In the genomic region with DNA sequence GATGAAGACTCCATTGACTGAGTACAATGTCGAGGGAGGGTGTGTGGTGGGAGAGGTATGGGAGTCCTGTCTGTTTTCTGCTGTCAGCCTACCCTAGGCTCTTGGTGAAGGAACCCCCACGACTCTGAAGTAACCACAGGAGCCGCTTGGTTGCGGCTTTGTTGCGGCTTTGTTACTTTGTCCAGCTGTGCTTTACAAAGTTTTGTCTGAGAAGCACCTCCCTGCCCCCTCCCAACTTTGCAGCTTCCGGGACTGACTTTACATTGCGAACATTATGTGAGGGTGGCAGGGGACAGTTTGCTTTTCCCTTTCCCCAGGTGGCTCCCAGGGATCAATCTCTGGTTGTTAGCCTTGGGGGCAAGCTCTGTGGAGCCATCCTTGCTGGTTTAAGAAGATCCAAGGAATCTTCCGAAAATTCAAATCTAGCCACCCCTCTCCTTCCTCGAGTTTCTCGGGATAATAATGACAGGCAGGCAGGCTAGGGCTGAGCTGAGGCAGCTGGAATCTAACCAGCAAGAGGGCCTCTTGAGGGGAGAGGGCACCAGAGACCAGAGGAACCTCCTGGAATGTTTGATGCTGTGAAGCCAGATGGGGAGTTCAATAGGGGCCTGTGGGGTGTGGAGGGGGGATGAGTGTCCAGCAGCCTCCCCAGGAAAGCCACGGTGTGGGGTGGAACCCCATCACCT, we compare ENCODE assay signal across 16 mouse cellular contexts. TPM values are rescaled to one million over a fixed set of nuclear protein-coding genes. Genes with fewer than 3 reads are reported as not detected.
A peak's percentile ranks its signal among the peaks of the same experiment; 100 is the strongest.
DNase-seq lines count a peak whose midpoint lies in the region; ATAC-seq lines count a peak whose summit lies in the region.
"Had no signal": no experiment of that assay in that cellular context is flagged by ENCODE, and none has a peak within 500 bp of the region (broad histone marks: within the 10 kb centered on the region; RNA-seq: fewer than 3 reads in every experiment).

No protein-coding gene starts in this region.

- H3K9ac ChIP-seq in hindbrain, embryonic 13.5 days: 0 out of 2 replicates have a peak overlapping the region, but pooled peaks have one; percentile 13
- no peak overlapping the region for H3K9ac ChIP-seq in hindbrain, embryonic 12.5 days
- no peak overlapping the region for H3K9ac ChIP-seq in lung, embryonic 15.5 days
- no peak overlapping the region for H3K9ac ChIP-seq in intestine, embryonic 15.5 days
- H3K9ac ChIP-seq: forebrain, embryonic 12.5 days had no signal

- no peak overlapping the region for H3K4me3 ChIP-seq in hindbrain, embryonic 13.5 days
- no peak overlapping the region for H3K4me3 ChIP-seq in hindbrain, embryonic 12.5 days
- H3K4me3 ChIP-seq in lung, embryonic 15.5 days: no peak overlapping the region
- no peak overlapping the region for H3K4me3 ChIP-seq in intestine, embryonic 15.5 days (replicated peaks)
- H3K4me3 ChIP-seq: forebrain, embryonic 12.5 days; megakaryocyte, embryonic 14.5 days had no signal

- no peaks in the 10 kb centered on the region for H3K27me3 ChIP-seq in hindbrain, embryonic 13.5 days
- no peaks in the 10 kb centered on the region for H3K27me3 ChIP-seq in hindbrain, embryonic 12.5 days
- H3K27me3 ChIP-seq in lung, embryonic 15.5 days: no peaks in the 10 kb centered on the region
- H3K27me3 ChIP-seq in intestine, embryonic 15.5 days (replicated peaks): no peaks in the 10 kb centered on the region
- H3K27me3 ChIP-seq: forebrain, embryonic 12.5 days had no signal

- no peaks in the 10 kb centered on the region for H3K9me3 ChIP-seq in hindbrain, embryonic 13.5 days
- no peaks in the 10 kb centered on the region for H3K9me3 ChIP-seq in hindbrain, embryonic 12.5 days (replicated peaks)
- H3K9me3 ChIP-seq in lung, embryonic 15.5 days: no peaks in the 10 kb centered on the region
- H3K9me3 ChIP-seq in intestine, embryonic 15.5 days: no peaks in the 10 kb centered on the region
- H3K9me3 ChIP-seq: forebrain, embryonic 12.5 days; G1E; megakaryocyte, embryonic 14.5 days had no signal

- WGBS in hindbrain, embryonic 13.5 days: 43% methylated on average over 11 of the region's 11 CpGs
- WGBS in hindbrain, embryonic 12.5 days: 43% methylated on average over 11 of the region's 11 CpGs
- WGBS in lung, embryonic 15.5 days: 36% methylated on average over 11 of the region's 11 CpGs
- 41% methylated on average over 11 of the region's 11 CpGs for WGBS in intestine, embryonic 15.5 days

- no peak for ATAC-seq in hindbrain, embryonic 13.5 days (ENCODE audit: low FRiP score)
- ATAC-seq in hindbrain, embryonic 12.5 days (ENCODE audit: low FRiP score): no peak
- ATAC-seq in lung, embryonic 15.5 days (ENCODE audit: borderline replicate concordance, extremely low read depth, low FRiP score, low TSS enrichment): peak; percentile 26; the same call in 1 of the 2 replicates
- ATAC-seq in intestine, embryonic 15.5 days: no peak

- H3K36me3 ChIP-seq in hindbrain, embryonic 13.5 days: no peaks in the 10 kb centered on the region
- no peaks in the 10 kb centered on the region for H3K36me3 ChIP-seq in hindbrain, embryonic 12.5 days
- H3K36me3 ChIP-seq in lung, embryonic 15.5 days: no peaks in the 10 kb centered on the region
- H3K36me3 ChIP-seq in intestine, embryonic 15.5 days: no peaks in the 10 kb centered on the region
- H3K36me3 ChIP-seq: forebrain, embryonic 12.5 days; G1E had no signal

- no peak overlapping the region for H3K27ac ChIP-seq in hindbrain, embryonic 13.5 days
- H3K27ac ChIP-seq in hindbrain, embryonic 12.5 days: no peak overlapping the region
- H3K27ac ChIP-seq in lung, embryonic 15.5 days: peak overlapping the region; percentile 82
- peak overlapping the region; percentile 54; the same call in 1 of the 2 replicates for H3K27ac ChIP-seq in intestine, embryonic 15.5 days
- H3K27ac ChIP-seq: forebrain, embryonic 12.5 days had no signal

- DNase-seq in lung, adult 18-20 months: no peak
- DNase-seq in thymus, postnatal 14 days: peak; percentile 62
- DNase-seq in embryo, embryonic 10.5 days (ENCODE audit: low spot score): no peak
- DNase-seq in ovary, postnatal 36 days (ENCODE audit: low spot score): no peak
- DNase-seq: adrenal gland, postnatal 10 days; cerebellum, adult 9-10 months; layer of hippocampus, adult 9-11 months; right cerebral cortex, adult 18-20 months had no signal

- peaks cover 14% of the 10 kb centered on the region; the same call in 1 of the 2 replicates for H3K4me1 ChIP-seq in hindbrain, embryonic 13.5 days (replicated peaks)
- H3K4me1 ChIP-seq in hindbrain, embryonic 12.5 days: peaks cover 4% of the 10 kb centered on the region; the same call in 1 of the 2 replicates
- H3K4me1 ChIP-seq in lung, embryonic 15.5 days: peaks cover 36% of the 10 kb centered on the region
- H3K4me1 ChIP-seq in intestine, embryonic 15.5 days (replicated peaks): peaks cover 32% of the 10 kb centered on the region

- H3K4me2 ChIP-seq in hindbrain, embryonic 13.5 days: no peak overlapping the region
- no peak overlapping the region for H3K4me2 ChIP-seq in hindbrain, embryonic 12.5 days (replicated peaks)
- no peak overlapping the region for H3K4me2 ChIP-seq in lung, embryonic 15.5 days
- 0 out of 2 replicates have a peak overlapping the region, but pooled peaks have one; percentile 26 for H3K4me2 ChIP-seq in intestine, embryonic 15.5 days (replicated peaks)
- H3K4me2 ChIP-seq: forebrain, embryonic 12.5 days; liver, embryonic 11.5 days had no signal

RNA-seq across cellular contexts. Expression of a gene that starts 59.1 kb away (rescaled TPM):
- 0.30 and 0.32 TPM in 2 replicates for polyA plus RNA-seq in hindbrain, embryonic 13.5 days (2015; fragmentation: Nextera tagmentation; extraction: Ambion mirVana)
- 0.27 and 0.38 TPM in 2 replicates for polyA plus RNA-seq in hindbrain, embryonic 12.5 days (2016; fragmentation: Nextera tagmentation; extraction: Ambion mirVana)
- polyA plus RNA-seq in lung, embryonic 15.5 days (2015; fragmentation: Nextera tagmentation; extraction: Ambion mirVana): 0.19 and 0.20 TPM in 2 replicates
- 0.08 and 0.16 TPM in 2 replicates for polyA plus RNA-seq in intestine, embryonic 15.5 days (2015; fragmentation: Nextera tagmentation; extraction: Ambion mirVana)
- polyA plus RNA-seq: G1E had no signal

Comparison
In these comparisons a context has a peak if more than half of its experiments do, and no peak if none do; other contexts are left out.
1. H3K27ac ChIP-seq: peak in lung, embryonic 15.5 days (single experiment) and intestine, embryonic 15.5 days (single experiment); none in hindbrain, embryonic 13.5 days (single experiment) and hindbrain, embryonic 12.5 days (single experiment).